Mouse (Mus musculus) ovary, adult 10 weeks (tissue): ENCODE measurements around the gene Nono. TPM values are rescaled to one million over a fixed set of nuclear protein-coding genes. Genes with fewer than 3 reads are reported as not detected.

Experiments
- polyA plus RNA-seq: library from polyadenylated mRNA; stranded (reverse); fragments of 350-450 nt; fragmentation: Illumina TruSeq; extraction: RNeasy Lipid Tissue Mini Kit (QIAGEN cat#74804); gene quantifications from one replicate; pipeline ENCODE4 v1.2.3, GENCODE M21; 2014

Gene Nono
- polyA plus RNA-seq, result 637 TPM

DNA sequence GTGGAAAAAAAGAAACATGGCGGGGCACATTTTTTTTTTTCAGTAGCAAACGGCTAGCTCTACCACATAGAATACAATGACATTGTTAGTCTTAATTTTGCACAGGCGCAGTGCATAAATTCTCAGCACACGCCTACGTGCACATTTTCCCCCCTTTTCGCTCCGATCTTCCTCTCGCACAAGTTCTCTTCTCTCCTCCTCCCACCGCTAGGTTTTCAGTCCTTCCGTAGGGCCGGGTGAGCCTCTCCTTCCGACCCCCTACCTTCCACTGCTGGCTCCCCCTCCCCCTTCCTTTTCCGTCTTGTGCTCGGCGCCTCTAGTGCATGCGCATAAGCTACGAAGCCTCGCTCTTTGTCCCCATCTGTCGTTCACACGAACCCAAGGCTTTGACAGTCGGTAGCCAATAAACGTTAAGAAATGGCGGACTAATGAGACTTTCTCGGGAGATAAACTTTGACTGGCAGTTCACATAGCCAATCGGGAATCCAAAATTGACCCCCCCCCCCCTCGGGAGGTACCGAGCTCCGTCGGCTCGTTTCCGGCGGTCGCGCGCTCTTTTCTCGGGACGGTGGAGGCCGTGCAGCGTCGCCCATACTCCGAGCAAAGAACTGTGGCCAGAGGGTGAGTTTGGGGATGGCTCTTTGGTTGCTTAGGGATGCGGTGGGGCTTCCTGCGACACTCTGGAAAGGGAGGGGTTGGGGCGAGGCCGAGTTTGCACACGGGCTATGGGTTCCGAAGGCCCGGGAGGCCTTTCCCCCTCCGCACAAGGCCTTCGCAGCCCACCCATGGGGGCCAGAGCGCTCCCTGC lies at the start of gene Nono:
TSS of gene Nono (plus strand) at position 177 of the 808 bp plus-strand sequence.

DNA sequence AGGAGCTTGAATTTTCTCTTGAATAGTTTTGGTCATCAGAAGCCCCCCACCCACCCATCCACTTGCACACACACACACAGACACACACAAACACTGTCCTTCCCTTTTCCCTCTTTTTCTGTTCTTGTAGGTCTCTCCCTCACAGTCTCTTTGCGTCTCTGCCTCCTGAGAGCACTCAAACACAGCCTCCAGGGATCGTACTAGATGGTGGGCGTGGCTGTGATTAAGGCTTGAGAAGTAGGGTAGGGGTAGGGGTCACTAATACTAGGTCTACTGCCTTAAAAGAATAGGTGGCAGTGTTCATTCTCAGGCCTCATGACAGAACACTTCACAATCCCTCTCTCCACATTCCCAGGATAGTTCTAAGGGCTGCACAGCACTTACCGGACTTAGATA lies 8.4 kb upstream of the Nono start, which contains the start of gene Zmym3:
TSS of gene Zmym3 (minus strand) at position 150 of the 396 bp plus-strand sequence.

DNA sequence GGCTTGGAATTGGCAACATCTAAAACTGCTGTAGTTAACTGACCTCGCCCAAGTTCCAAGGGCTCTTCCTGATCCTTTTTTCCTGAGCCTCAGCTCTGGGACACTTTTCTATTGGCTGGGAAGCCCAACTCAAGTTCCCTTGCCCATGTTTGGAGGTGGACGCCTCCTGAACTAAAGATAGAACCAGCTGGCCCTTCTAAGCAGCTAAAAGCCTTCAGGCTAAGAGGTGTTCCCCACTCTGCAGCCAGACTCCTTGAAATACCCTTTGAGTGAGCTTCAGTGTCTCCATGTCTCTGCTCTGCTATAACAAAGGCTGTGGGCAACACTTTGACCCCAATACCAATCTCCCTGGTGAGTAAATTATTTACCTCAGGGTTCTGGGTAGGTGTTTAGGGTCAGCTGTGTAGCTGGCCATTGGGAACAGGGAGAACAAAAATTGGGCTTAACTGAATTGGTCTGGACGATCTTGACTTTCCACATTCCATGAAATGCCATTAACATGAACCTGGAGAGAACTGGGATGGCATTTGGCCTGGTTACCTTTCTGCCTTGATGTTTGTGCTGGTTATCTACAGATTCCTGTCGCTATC lies 19.9 kb downstream of the Nono start, which contains the start of gene Itgb1bp2:
TSS of gene Itgb1bp2 (plus strand) at position 203 of the 590 bp plus-strand sequence.

Other genes starting within 250 kb of the Nono start
- 56.9 TPM for gene Snx12, start 206.8 kb upstream of the Nono start, polyA plus RNA-seq
- gene Foxo4, start 174.8 kb upstream of the Nono start, polyA plus RNA-seq, result 16.8 TPM
- gene Gm614, start 165.3 kb upstream of the Nono start, polyA plus RNA-seq, result not detected
- gene Il2rg, start 161.1 kb upstream of the Nono start, polyA plus RNA-seq, result 15.9 TPM
- 0.51 TPM for gene Gm20489, start 160.3 kb upstream of the Nono start, polyA plus RNA-seq
- gene Med12, start 155.3 kb upstream of the Nono start, polyA plus RNA-seq, result 4.3 TPM
- gene Nlgn3, start 130.2 kb upstream of the Nono start, polyA plus RNA-seq, result 0.86 TPM
- gene Gjb1, start 52.9 kb upstream of the Nono start, polyA plus RNA-seq, result not detected
- gene Zmym3, start 8.5 kb upstream of the Nono start, polyA plus RNA-seq, result 90.9 TPM
- not detected for gene Itgb1bp2, start 19.8 kb downstream of the Nono start, polyA plus RNA-seq
- 78.7 TPM for gene Taf1, start 103.4 kb downstream of the Nono start, polyA plus RNA-seq
- 206 TPM for gene Ogt, start 210.7 kb downstream of the Nono start, polyA plus RNA-seq